Mouse (Mus musculus) forebrain, embryonic 12.5 days (tissue): Measurements from ENCODE around the gene Cblc. TPM values are rescaled to one million over a fixed set of nuclear protein-coding genes. Genes with fewer than 3 reads are reported as not detected.
A peak's percentile ranks its signal among the peaks of the same experiment; 100 is the strongest.
"Not testable (repeated sequence)": the region's sequence is repeated elsewhere in the genome, so short reads cannot be mapped to it uniquely, and the experiment has no call there.

Source experiments
- ATAC-seq: fragments of 200-750 bp; cut with Nextera tagmentation; 2 replicates; pipeline ENCODE4 v1.8.0; 2017; ENCODE audit warnings: moderate TSS enrichment; ENCODE audit not compliant: low FRiP score
- H3K27ac ChIP-seq: fragments of 300-500 bp; sonication (generic); 2 replicates; pipeline ENCODE4 v1.5.1; 2016; ENCODE audit warnings: mild to moderate bottlenecking
- H3K27me3 ChIP-seq: fragments of 300-500 bp; sonication (generic); 2 replicates; pipeline ENCODE4 v1.6.1; 2016; ENCODE audit warnings: mild to moderate bottlenecking
- H3K36me3 ChIP-seq: fragments of 300-500 bp; sonication (generic); replicated peaks from 2 replicates; pipeline ENCODE4 v1.6.1; 2016; ENCODE audit warnings: mild to moderate bottlenecking
- H3K4me1 ChIP-seq: fragments of 300-500 bp; sonication (generic); 2 replicates; pipeline ENCODE4 v1.6.1; 2016
- H3K4me2 ChIP-seq: fragments of 300-500 bp; sonication (generic); 2 replicates; pipeline ENCODE4 v1.6.1; 2016; ENCODE audit warnings: mild to moderate bottlenecking, moderate library complexity
- H3K4me3 ChIP-seq: fragments of 300-500 bp; sonication (generic); replicated peaks from 2 replicates; pipeline ENCODE4 v1.5.1; 2016; ENCODE audit warnings: mild to moderate bottlenecking
- H3K9ac ChIP-seq: fragments of 300-500 bp; sonication (generic); 2 replicates; pipeline ENCODE4 v1.6.1; 2016; ENCODE audit warnings: mild to moderate bottlenecking
- H3K9me3 ChIP-seq: fragments of 300-500 bp; sonication (generic); 2 replicates; pipeline ENCODE4 v1.6.1; 2016
- WGBS: fragments of 180-500 bp; shearing (Covaris S2); methylation state at CpG from one replicate; pipeline ENCODE4 v1.1.7; 2016; 5-methylcytosine and 5-hydroxymethylcytosine counted together
- polyA plus RNA-seq: library from polyadenylated mRNA; unstranded; fragments of >200 nt; fragmentation: Nextera tagmentation; extraction: Ambion mirVana; gene quantifications from 2 replicates; pipeline ENCODE4 v1.2.1, GENCODE M21; 2016

Cblc gene
- polyA plus RNA-seq, 1 experiment from 2014 or later = 0.56 TPM

DNA sequence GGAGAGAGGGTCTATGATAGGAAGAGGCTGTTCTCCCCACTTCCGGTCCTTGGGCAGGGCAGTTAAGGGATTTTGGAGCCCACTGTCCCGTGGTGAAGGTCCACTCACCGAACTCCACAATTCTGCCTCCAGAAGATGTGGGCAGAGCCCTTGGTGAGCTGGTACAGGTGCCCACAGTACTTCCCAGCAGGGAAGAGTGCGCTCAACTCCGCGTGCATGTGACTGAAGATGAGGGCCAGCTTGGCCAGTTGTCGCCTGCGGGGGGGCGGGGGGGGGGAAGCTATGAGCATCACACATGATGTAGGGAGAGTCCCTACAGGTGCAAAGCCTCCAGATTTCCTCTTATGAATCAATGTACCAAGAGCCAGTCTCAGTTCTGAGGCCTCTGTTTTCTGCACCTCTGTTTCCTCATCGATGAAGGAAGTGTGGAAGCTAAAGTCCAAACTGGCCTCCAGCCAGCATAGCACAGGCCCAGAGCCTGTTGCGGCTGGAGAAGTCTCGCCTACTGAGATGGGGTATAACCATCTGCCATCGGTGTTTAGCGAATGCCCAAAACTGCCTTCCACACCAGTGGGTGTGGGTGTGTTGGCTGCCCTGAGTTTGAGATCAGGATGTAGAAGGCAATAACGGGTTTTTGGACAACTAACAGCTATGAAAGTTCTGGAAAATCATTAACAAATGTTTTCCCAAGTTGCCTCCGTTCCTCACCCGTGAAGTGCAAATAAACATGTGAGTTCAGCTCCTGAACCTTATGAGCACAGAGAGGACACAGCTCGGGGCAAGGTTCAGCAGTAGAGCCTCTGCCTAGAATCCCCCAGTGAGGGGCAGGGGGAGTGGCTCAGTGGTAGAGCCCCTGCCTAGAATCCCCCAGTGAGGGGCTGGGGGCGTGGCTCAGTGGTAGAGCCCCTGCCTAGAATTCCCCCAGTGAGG, 3.6 kb downstream of the Cblc start:
- no peak overlapping the region for H3K4me3 ChIP-seq
- no peak overlapping the region for H3K27ac ChIP-seq
- H3K9me3 ChIP-seq = no peaks in the 10 kb centered on the region
- no peak overlapping the region for H3K9ac ChIP-seq
- H3K36me3 ChIP-seq = no peaks in the 10 kb centered on the region
- ATAC-seq = no peak
- WGBS = 84% methylated on average over 19 of the region's 19 CpGs
- H3K27me3 ChIP-seq = peaks cover 37% of the 10 kb centered on the region
- H3K4me1 ChIP-seq = peaks cover 4% of the 10 kb centered on the region
- no peak overlapping the region for H3K4me2 ChIP-seq

DNA sequence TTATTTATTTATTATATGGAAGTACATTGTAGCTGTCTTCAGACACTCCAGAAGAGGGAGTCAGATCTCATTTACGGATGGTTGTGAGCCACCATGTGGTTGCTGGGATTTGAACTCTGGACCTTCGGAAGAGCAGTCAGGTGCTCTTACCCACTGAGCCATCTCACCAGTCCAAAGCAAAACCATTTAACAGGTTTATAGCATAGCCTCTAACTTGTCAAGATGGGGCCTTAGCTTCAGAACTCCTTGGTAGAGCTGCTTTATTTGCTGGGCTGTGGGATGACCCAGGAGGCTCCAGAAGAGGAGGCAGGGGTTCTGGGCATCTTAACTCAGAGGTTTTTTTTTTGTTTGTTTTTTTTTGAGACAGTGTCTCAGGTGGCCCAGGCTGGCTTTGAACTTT, 5.1 kb downstream of the Cblc start:
- not testable (repeated sequence) for H3K27ac ChIP-seq, H3K9ac ChIP-seq, H3K4me1 ChIP-seq, H3K36me3 ChIP-seq, H3K9me3 ChIP-seq, H3K4me2 ChIP-seq, ATAC-seq, H3K4me3 ChIP-seq
- WGBS = 83% methylated on average over 2 of the region's 2 CpGs
- H3K27me3 ChIP-seq = peaks cover 26% of the 10 kb centered on the region

DNA sequence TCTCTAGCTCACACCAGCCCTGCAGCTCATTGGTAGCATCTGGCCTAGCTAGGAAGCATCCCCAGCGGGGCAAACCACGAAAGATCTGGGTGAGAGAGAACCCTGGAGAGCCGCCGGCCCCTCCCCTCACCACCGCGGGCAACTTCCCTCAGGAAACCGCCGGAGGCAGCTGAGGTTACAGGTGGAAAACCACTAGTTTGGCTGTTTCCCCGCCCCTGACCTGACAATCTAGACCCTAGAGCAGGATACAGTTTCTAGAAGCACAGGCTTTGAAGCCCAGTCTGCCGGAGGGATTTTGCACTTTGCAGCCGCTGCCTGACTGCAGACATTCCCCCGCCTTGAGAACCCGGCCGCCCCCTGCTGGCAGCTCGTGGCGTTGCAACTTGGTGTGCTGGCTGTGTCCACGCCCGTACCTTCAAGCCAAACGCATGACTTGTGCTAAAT, 6.7 kb downstream of the Cblc start:
- H3K4me3 ChIP-seq = peak overlapping the region; percentile 40
- H3K4me2 ChIP-seq = peak overlapping the region; percentile 65
- H3K9ac ChIP-seq = peak overlapping the region; percentile 58
- peak; percentile 46; the same call in 1 of the 2 replicates for ATAC-seq
- 2% methylated on average over 19 of the region's 19 CpGs for WGBS
- no peaks in the 10 kb centered on the region for H3K36me3 ChIP-seq
- no peaks in the 10 kb centered on the region for H3K9me3 ChIP-seq
- peaks cover 4% of the 10 kb centered on the region for H3K4me1 ChIP-seq
- peaks cover 11% of the 10 kb centered on the region for H3K27me3 ChIP-seq
- no peak overlapping the region for H3K27ac ChIP-seq

- Histone ChIP-seq H3K27ac (no peak overlapping the region), H3K4me2 (no peak overlapping the region), H3K9me3 (no peaks in the 10 kb centered on the region), H3K36me3 (no peaks in the 10 kb centered on the region), H3K27me3 (peaks cover 8% of the 10 kb centered on the region), H3K4me3 (no peak overlapping the region), H3K4me1 (peaks cover 4% of the 10 kb centered on the region), H3K9ac (no peak overlapping the region)
- ATAC-seq = no peak
- 54% methylated on average over 12 of the region's 12 CpGs for whole genome bisulfite sequencing
These were observed 10.6 kb downstream of the Cblc start for GRCm38 (mm10) chr7:19785874-19786458.

- Histone ChIP-seq H3K27ac (no peak overlapping the region), H3K4me3 (no peak overlapping the region), H3K27me3 (no peaks in the 10 kb centered on the region), H3K9me3 (peaks cover 2% of the 10 kb centered on the region; the same call in 1 of the 2 replicates), H3K36me3 (no peaks in the 10 kb centered on the region), H3K4me2 (no peak overlapping the region), H3K9ac (no peak overlapping the region), H3K4me1 (peaks cover 4% of the 10 kb centered on the region)
- ATAC-seq = no peak
- WGBS = 45% methylated on average over 11 of the region's 11 CpGs
These were observed 11.7 kb downstream of the Cblc start for GRCm38 (mm10) chr7:19784764-19785535.

GRCm38 (mm10) chr7:19783630-19784029, 13.0 kb downstream of the Cblc start:
- Histone ChIP-seq H3K9me3 (peaks cover 4% of the 10 kb centered on the region; the same call in 1 of the 2 replicates), H3K36me3 (no peaks in the 10 kb centered on the region), H3K27me3 (no peaks in the 10 kb centered on the region), H3K4me2 (no peak overlapping the region), H3K9ac (no peak overlapping the region), H3K27ac (no peak overlapping the region), H3K4me1 (no peaks in the 10 kb centered on the region; the same call in 1 of the 2 replicates), H3K4me3 (no peak overlapping the region)
- 84% methylated on average over 8 of the region's 8 CpGs for WGBS
- no peak for ATAC-seq

DNA sequence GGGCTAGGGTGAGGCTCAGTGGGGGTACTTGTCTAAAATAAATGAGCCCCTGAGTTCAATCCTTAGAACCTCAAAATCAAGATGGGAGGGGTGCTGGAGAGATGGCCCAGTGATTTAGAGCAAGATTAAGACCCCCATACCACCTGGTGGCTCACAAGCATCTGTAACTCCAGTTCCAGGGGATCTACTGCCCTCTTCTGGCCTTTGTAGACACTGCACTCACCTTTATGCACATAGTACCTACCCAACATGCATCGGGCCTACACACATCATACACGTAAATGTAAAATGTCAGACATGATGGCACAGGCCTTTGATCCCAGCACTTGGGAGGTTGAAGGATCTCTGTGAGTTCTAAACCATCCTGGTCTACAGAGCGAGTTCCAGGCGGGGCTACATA, 14.0 kb downstream of the Cblc start:
- no peak for ATAC-seq
- H3K36me3 ChIP-seq = no peaks in the 10 kb centered on the region
- H3K9me3 ChIP-seq = peaks cover 4% of the 10 kb centered on the region; the same call in 1 of the 2 replicates
- no peak overlapping the region for H3K4me3 ChIP-seq
- H3K27ac ChIP-seq = no peak overlapping the region
- no peak overlapping the region for H3K9ac ChIP-seq
- 91% methylated on average over 4 of the region's 4 CpGs for WGBS
- H3K4me2 ChIP-seq = no peak overlapping the region
- no peaks in the 10 kb centered on the region; the same call in 1 of the 2 replicates for H3K4me1 ChIP-seq
- H3K27me3 ChIP-seq = no peaks in the 10 kb centered on the region

GRCm38 (mm10) chr7:19781741-19782140, 14.9 kb downstream of the Cblc start:
- Histone ChIP-seq H3K4me2 (no peak overlapping the region), H3K4me3 (no peak overlapping the region), H3K9me3 (peaks cover 4% of the 10 kb centered on the region; the same call in 1 of the 2 replicates), H3K27ac (no peak overlapping the region), H3K9ac (no peak overlapping the region), H3K27me3 (no peaks in the 10 kb centered on the region), H3K4me1 (no peaks in the 10 kb centered on the region; the same call in 1 of the 2 replicates), H3K36me3 (no peaks in the 10 kb centered on the region)
- WGBS = 89% methylated on average over 7 of the region's 7 CpGs
- ATAC-seq = no peak

GRCm38 (mm10) chr7:19779903-19780302, 16.7 kb downstream of the Cblc start:
- peaks cover 4% of the 10 kb centered on the region; the same call in 1 of the 2 replicates for H3K9me3 ChIP-seq
- H3K9ac ChIP-seq = no peak overlapping the region
- H3K27me3 ChIP-seq = no peaks in the 10 kb centered on the region
- no peaks in the 10 kb centered on the region for H3K36me3 ChIP-seq
- H3K4me2 ChIP-seq = no peak overlapping the region
- no peaks in the 10 kb centered on the region for H3K4me1 ChIP-seq
- no peak overlapping the region for H3K4me3 ChIP-seq
- no peak overlapping the region for H3K27ac ChIP-seq
- ATAC-seq = no peak
- 80% methylated on average over 4 of the region's 4 CpGs for WGBS

DNA sequence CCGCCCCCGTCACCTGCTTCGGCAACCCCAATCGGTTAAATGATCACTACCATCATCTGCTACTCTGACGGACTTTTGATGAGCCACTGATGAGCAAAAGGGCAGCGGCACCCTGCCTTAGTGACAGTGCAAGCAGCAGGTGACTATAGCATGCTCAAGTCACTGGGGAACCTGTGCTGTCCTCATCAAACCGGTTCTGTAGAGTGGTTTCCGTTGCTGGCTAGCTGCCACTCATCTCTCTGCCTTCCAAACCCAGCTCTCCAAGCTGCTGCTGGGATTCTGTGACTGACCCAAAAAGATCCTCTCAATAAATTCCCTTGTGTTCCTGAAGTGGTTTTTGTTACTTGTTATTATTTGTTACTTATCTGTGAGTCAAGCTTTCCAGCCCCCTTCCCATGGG, 18.0 kb downstream of the Cblc start:
- Histone ChIP-seq H3K9me3 (peaks cover 4% of the 10 kb centered on the region; the same call in 1 of the 2 replicates), H3K4me1 (no peaks in the 10 kb centered on the region), H3K4me3 (no peak overlapping the region), H3K27me3 (no peaks in the 10 kb centered on the region), H3K4me2 (no peak overlapping the region), H3K9ac (no peak overlapping the region), H3K27ac (no peak overlapping the region), H3K36me3 (no peaks in the 10 kb centered on the region)
- ATAC-seq = no peak
- 89% methylated on average over 8 of the region's 8 CpGs for WGBS

DNA sequence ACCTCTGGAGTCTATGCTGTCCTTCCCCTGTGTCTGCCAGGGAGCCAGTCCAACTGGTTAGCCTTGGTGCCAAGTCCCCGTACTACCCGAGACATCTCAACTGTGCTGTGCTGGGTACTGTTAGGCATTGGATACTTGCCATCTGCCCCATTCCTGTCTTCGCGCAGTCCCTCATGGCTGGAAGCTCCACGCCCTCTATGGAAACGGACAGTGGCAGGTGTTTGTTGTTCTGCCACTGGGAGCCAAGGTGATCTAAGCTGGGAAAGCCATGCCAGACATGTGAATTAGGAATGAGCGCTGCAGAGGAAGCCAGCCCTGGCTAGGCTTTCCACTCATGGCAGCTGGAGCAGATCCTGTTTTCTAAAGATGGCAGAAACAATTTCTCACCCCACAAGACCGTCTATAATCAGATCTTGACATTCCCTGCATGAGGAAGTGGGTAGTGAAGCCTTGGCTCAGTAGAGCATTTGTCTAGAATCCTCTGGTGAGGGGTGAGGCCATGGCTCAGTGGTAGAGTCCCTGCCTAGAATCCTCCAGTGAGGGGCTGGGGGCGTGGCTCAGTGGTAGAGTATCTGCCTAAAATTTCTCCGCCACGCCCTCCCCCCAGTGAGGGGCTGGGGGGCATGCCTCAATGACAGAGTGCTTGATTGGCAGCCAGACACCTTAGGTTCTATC, 19.4 kb downstream of the Cblc start:
- H3K9ac ChIP-seq = no peak overlapping the region
- no peak for ATAC-seq
- 88% methylated on average over 11 of the region's 11 CpGs for WGBS

More for the DNA sequence above, 19.4 kb downstream of the Cblc start:
- H3K4me1 ChIP-seq = no peaks in the 10 kb centered on the region
- H3K4me3 ChIP-seq = no peak overlapping the region
- H3K4me2 ChIP-seq = no peak overlapping the region
- peaks cover under 1% of the 10 kb centered on the region; the same call in 1 of the 2 replicates for H3K27me3 ChIP-seq
- peaks cover 4% of the 10 kb centered on the region; the same call in 1 of the 2 replicates for H3K9me3 ChIP-seq
- H3K27ac ChIP-seq = no peak overlapping the region
- H3K36me3 ChIP-seq = no peaks in the 10 kb centered on the region
